Mouse (Mus musculus) heart, postnatal 10 days (tissue): ENCODE data around the gene Sgca. TPM values are rescaled to one million over a fixed set of nuclear protein-coding genes. Genes with fewer than 3 reads are reported as not detected.

ENCODE experiments used
- DNase-seq, 2 experiments: peaks; one replicate each; pipeline ENCODE4 v3.0.0; 2021
- intact Hi-C: fragments of 180-260 bp; cut with DNase I; formaldehyde crosslinking; loops from one replicate; pipeline ENCODE4 v1.15.1; 2025
- total RNA-seq, 2 experiments: library from RNA; stranded (reverse); gene quantifications; 2 replicates each; pipeline ENCODE4 v1.2.3; 2021

Gene Sgca
- total RNA-seq, 2 experiments from 2014 or later: 123 to 128 TPM

GRCm38 (mm10) chr11:94958065-94958858 is 17.9 kb downstream of the Sgca start:
- intact Hi-C loops: no loop called here

GRCm38 (mm10) chr11:94957693-94958064 is 18.4 kb downstream of the Sgca start:
- intact Hi-C loops: no loop called here
- peak; percentile 73 to 76 for DNase-seq

More at GRCm38 (mm10) chr11:94958065-94958858, 17.9 kb downstream of the Sgca start:
- peak; percentile 92 to 93 for DNase-seq

GRCm38 (mm10) chr11:94955103-94955502 is 21.0 kb downstream of the Sgca start:
- DNase-seq: no peak
- intact Hi-C loops: no loop called here

GRCm38 (mm10) chr11:94952169-94952568 is 24.0 kb downstream of the Sgca start:
- intact Hi-C loops: no loop called here
- DNase-seq: peak in 1 of 2 experiments; percentile 14

- intact Hi-C loops: no loop called here
- no peak for DNase-seq
Observed at GRCm38 (mm10) chr11:94945236-94945635, 30.9 kb downstream of the Sgca start.

- intact Hi-C loops: no loop called here
Observed at GRCm38 (mm10) chr11:94944295-94944694, 31.8 kb downstream of the Sgca start.

GRCm38 (mm10) chr11:94943054-94943453 is 33.1 kb downstream of the Sgca start:
- intact Hi-C loops: no loop called here
- DNase-seq: peak; percentile 13 to 40

More at GRCm38 (mm10) chr11:94944295-94944694, 31.8 kb downstream of the Sgca start:
- peak in 1 of 2 experiments; percentile 33 for DNase-seq

- intact Hi-C loops: no loop called here
Observed at GRCm38 (mm10) chr11:94942282-94943023, 33.7 kb downstream of the Sgca start.

GRCm38 (mm10) chr11:94941776-94942175 is 34.4 kb downstream of the Sgca start:
- peak in 1 of 2 experiments; percentile 13 for DNase-seq
- intact Hi-C loops: no loop called here

More at GRCm38 (mm10) chr11:94942282-94943023, 33.7 kb downstream of the Sgca start:
- DNase-seq: peak; percentile 62 to 75

- intact Hi-C loops: no loop called here
- DNase-seq: peak in 1 of 2 experiments; percentile 35
Observed at GRCm38 (mm10) chr11:94941121-94941520, 35.0 kb downstream of the Sgca start.

GRCm38 (mm10) chr11:94939280-94939679 is 36.8 kb downstream of the Sgca start:
- intact Hi-C loops: loop anchor here (1.0 to 5.0 kb wide), 5 partner anchors 31 to 168 kb away; no protein-coding TSS in a partner anchor
- peak; percentile 85 to 89 for DNase-seq

GRCm38 (mm10) chr11:94938296-94938695 is 37.8 kb downstream of the Sgca start:
- DNase-seq: no peak
- intact Hi-C loops: loop anchor here (2.0 to 5.0 kb wide), 4 partner anchors 63 to 169 kb away; no protein-coding TSS in a partner anchor

GRCm38 (mm10) chr11:94937787-94938186 is 38.3 kb downstream of the Sgca start:
- peak in 1 of 2 experiments; percentile 22 for DNase-seq
- intact Hi-C loops: loop anchor here (1.0 to 5.0 kb wide), 6 partner anchors 63 to 170 kb away; no protein-coding TSS in a partner anchor

- intact Hi-C loops: loop anchor here (1.0 to 5.0 kb wide), 4 partner anchors 71 to 170 kb away; no protein-coding TSS in a partner anchor
- no peak for DNase-seq
Observed at GRCm38 (mm10) chr11:94937335-94937781, 38.8 kb downstream of the Sgca start.

- intact Hi-C loops: loop anchor here (1.0 to 5.0 kb wide), 5 partner anchors 71 to 207 kb away; no protein-coding TSS in a partner anchor
- peak; percentile 93 to 96 for DNase-seq
Observed at GRCm38 (mm10) chr11:94936851-94937295, 39.3 kb downstream of the Sgca start.

GRCm38 (mm10) chr11:94936045-94936444 is 40.1 kb downstream of the Sgca start, which contains the start of gene Col1a1:
Col1a1 (plus strand) TSS chr11:94936224.
- intact Hi-C loops: loop anchor here (1.0 to 5.0 kb wide), 3 partner anchors 149 to 206 kb away; no protein-coding TSS in a partner anchor
- peak; percentile 83 to 88 for DNase-seq

- intact Hi-C loops: no loop called here
- DNase-seq: peak; percentile 38 to 44
Observed at GRCm38 (mm10) chr11:94934526-94934925, 41.6 kb downstream of the Sgca start.

- DNase-seq: peak; percentile 67 to 73
- intact Hi-C loops: no loop called here
Observed at GRCm38 (mm10) chr11:94933584-94933983, 42.5 kb downstream of the Sgca start.

- peak in 1 of 2 experiments; percentile 30 for DNase-seq
- intact Hi-C loops: no loop called here
Observed at GRCm38 (mm10) chr11:94930151-94930550, 46.0 kb downstream of the Sgca start.

- intact Hi-C loops: no loop called here
- DNase-seq: peak; percentile 47 to 55
Observed at GRCm38 (mm10) chr11:94929599-94929998, 46.5 kb downstream of the Sgca start.

GRCm38 (mm10) chr11:94928820-94929219 is 47.3 kb downstream of the Sgca start:
- peak; percentile 94 to 95 for DNase-seq
- intact Hi-C loops: no loop called here
